Mouse (Mus musculus) cortical plate, adult 2 months (tissue): ENCODE measurements around the gene Tmem108.

Experiments
- CTCF ChIP-seq: fragments of 200-500 bp; IDR thresholded peaks from 2 replicates; pipeline ENCODE4 v1.5.1; 2011; ENCODE audit warnings: mild to moderate bottlenecking, control low read depth, low read length; ENCODE audit not compliant: insufficient read depth; ENCODE audit errors: extremely low read depth
- POLR2A ChIP-seq: fragments of 200-500 bp; IDR thresholded peaks from 2 replicates; pipeline ENCODE4 v1.6.1; 2011; ENCODE audit warnings: mild to moderate bottlenecking, low read length, control low read depth; ENCODE audit not compliant: insufficient read depth; ENCODE audit errors: extremely low read depth

GRCm38 (mm10) chr9:103690446-103690845, 71.2 kb downstream of the Tmem108 start:
- no peak for TF ChIP-seq POLR2A
- no peak for TF ChIP-seq CTCF
